Mouse (Mus musculus) heart, adult 2 months (tissue): ENCODE measurements around the gene Trp63.

Source experiments
- CTCF ChIP-seq: fragments of 200-600 bp; IDR thresholded peaks from 2 replicates; pipeline ENCODE4 v1.8.1; 2022; ENCODE audit warnings: antibody characterized with exemption, mild to moderate bottlenecking, moderate library complexity
- EP300 ChIP-seq: fragments of 200-500 bp; IDR thresholded peaks from 2 replicates; pipeline ENCODE4 v1.6.1; 2011; ENCODE audit warnings: low read depth, low read length, control low read depth; ENCODE audit not compliant: insufficient read depth

- TF ChIP-seq CTCF: no peak
- no peak for TF ChIP-seq EP300
These were observed 20.4 kb upstream of the Trp63 start for GRCm38 (mm10) chr16:25663116-25663515.
